Mouse (Mus musculus) adrenal gland, adult 2 months (tissue): ENCODE measurements around the gene Cdk20. TPM values are rescaled to one million over a fixed set of nuclear protein-coding genes. Genes with fewer than 3 reads are reported as not detected.
A peak's percentile ranks its signal among the peaks of the same experiment; 100 is the strongest.

Experiments
- DNase-seq: peaks from one replicate; pipeline ENCODE4 v3.0.0; 2021
- long read RNA-seq: library from polyadenylated mRNA; stranded (forward); transcript quantifications from one replicate; pipeline ENCODE4 v2.0.0, GENCODE M21; 2021
- polyA plus RNA-seq: library from polyadenylated mRNA; depleted of rRNA; stranded (reverse); fragments of >200 nt; gene quantifications from 2 replicates; pipeline ENCODE4 v1.2.3, GENCODE M21; 2012; rRNA removed
- total RNA-seq, 2 experiments: library from RNA; stranded (reverse); gene quantifications; 2 replicates each; pipeline ENCODE4 v1.2.3; 2021

The Cdk20 gene
- 1 to 10 TPM; 2.8 to 4.7 TPM for total RNA-seq
- polyA plus RNA-seq = 19.1 and 19.8 TPM in 2 replicates
- long read RNA-seq, full-length matches to known transcripts = 3 of 4 reads
- long read RNA-seq, partial matches to known transcripts = 0 of 4 reads
- long read RNA-seq, other reads (novel, unspliced or antisense) = 1 of 4 reads

DNA sequence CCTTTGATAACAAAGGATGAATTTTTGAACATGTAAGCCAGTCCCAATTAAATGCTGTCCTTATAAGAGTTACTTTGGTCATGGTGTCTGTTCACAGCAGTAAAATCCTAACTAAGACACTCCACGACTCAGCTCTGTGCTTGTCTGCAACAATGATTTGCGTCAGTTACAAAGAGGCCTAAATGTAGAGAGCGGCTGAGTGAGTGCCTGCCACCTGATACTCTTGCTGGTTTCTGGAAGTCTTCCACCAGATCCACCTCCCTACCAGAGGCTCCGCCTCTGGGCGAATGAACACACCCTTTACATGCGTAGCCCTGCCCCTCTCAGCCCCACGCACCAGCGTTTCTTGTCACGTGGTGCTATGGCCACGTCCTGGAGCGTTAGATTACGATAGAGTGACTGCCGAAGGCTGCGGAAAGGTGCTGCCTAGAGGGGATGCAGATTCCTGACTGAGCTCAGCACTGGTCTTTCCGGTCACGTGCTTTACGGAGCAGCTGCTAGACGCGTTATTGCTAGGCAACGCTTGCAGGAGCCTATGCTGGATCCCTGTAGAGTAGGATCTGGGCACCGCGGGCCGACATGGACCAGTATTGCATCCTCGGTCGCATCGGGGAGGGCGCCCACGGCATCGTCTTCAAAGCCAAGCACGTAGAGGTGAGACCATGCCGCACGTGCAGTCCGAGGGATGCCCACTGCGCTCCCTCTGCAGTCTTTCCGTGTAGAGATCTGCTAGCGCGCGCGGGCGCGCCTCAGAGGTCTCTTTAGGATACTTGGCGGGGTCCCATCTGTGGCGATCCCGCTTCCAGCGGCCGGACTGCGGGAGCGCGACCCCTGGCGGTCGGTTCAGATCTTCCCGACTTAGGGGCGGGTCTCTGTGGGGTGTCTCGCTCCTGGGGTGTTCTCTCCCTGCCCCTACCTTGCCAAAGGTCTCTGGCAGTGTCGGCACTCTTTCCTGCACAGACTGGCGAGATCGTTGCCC, at the start of gene Cdk20:
Cdk20 (plus strand) TSS at position 298 of the 979 bp plus-strand sequence.
- peak; percentile 94 for DNase-seq

DNA sequence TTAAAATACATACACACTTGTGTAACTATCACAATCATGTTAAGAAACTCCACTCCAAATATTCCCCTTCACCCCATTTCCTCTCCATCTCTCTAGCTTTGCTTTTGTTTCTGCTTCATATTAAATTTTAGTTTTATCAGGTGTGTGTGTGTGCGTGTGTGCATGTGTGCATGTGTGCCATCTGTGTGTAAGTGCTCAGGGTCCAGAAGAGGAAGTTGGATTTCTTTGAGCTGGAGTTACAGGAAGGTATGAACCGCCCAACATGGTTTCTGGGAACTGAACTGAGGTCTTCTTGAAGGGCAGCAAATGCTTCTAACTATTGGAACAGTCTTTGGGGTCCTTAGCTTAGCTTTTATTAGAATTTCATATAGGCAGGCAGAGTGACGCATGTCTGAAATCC, 47.2 kb upstream of the Cdk20 start:
- no peak for DNase-seq

DNA sequence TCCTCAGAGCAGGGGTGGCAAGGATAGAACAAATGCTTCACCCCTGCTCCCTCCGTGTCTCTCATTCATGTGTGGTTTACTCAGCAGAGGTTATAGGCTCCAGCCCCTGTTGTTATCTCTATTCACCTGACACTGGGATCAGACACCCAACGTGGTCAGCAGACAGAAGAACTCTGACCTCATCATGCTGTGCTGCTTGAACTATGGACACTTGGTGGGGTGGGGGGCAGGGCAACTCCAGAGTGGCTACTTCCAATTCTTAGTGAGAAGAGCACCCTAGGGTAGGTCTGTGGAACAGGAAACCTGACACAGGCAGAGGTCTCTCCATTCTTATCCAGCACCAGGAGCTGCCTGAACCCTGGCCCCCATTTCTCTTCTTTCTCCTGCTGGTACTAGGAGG, 46.1 kb upstream of the Cdk20 start:
- DNase-seq = no peak

DNA sequence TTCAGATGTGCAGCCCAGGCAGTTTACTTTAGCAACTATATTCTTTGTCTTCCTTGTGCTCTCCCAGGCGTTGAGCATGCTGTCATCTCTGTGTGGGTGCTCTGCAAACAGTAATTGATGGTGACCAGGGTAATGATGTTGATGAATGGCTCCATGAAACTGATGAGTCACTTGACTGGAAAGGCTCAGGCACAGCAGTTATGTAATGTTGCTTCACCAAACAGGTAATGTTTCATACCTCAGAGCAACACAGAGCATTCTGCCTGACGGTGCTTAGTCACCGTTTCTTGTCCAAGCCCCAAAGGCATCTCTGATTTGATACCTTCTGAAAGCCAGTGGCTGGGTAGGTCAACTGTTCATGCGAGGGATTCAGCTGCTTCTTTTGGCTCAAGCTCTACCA, 43.7 kb upstream of the Cdk20 start:
- DNase-seq = peak; percentile 13

DNA sequence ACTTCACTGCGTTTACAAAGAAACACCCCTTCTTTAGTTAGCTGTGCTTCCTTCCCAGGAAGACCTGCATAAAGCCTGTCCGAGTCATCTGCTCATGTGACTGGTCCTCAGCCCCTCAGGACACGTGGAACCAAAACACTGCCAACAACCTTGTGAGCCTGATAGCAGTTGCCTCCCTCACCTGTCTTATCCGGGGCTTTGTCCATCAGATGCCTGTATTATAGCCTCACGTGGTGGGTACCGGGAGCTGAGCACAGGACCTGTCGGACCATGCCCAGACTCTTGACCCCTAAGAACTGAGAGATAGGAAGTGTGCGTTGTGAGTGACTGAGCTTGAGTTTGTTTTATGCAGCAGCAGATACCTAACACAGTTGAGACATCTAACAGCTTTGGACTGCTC, 35.1 kb upstream of the Cdk20 start:
- no peak for DNase-seq

DNA sequence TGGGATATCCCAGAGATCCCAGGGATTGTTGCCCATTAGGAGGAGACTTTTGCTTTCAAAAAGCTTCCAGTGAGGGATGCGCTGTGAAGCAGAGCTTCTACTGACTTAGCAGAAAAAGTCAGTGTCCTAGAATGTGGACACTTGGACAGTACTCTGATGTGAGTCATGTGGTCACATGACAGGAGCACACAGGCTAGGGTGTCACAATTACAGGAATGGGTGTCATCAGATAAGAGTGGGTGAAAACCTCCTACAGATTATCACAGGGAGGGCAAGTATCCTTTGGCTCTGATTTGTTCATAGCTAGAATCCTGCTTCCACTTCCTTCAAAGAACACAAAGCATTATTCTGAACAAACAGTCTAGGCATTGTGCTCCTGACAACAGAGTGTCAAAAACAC, 34.0 kb upstream of the Cdk20 start:
- peak; percentile 31 for DNase-seq

DNA sequence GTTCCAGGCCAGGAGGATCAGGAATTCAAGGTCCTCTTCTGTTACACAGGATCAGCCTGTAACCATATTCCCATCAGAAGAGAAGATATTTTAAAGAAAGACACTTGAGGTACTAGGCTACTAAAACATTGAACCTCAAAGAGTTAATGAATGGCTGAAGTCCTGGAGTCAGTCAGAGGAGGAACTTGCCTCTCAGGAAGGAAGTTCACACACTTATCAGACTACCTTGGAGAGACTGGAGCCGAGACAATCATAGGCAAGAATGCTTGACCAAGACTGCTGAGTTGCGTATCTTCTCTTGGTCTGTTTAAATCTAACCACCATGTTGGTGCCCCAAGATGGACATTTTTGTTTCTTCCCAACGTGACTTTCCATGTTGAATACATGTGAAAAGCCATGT, 32.2 kb upstream of the Cdk20 start:
- no peak for DNase-seq

DNA sequence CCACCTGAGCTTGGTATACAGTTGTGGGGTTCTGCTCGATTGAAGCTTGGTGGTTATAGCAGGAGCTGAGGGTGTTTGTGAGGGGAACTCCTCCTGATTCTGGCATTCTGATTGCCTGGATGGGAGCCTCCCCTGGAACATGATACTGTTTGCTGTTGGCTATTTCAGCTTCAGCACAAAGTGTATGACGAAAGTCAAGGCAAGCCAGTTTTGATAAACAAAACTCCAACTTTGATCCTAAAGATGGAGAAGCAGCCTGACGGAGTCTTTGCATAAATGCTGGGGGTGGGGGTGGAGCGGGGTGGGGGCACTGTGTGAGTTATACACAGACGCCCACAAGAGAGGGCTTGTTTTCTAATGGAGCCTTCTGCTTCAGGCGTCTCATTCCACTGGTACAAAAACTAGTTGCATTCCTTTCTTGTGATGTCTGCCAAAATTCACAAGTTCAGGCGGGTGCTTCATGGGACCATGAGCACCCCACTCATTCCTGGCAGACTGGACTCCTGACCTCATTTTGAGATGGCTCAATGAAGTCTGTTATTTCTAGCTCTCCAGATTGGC, 31.2 kb upstream of the Cdk20 start:
- DNase-seq = peak; percentile 32

DNA sequence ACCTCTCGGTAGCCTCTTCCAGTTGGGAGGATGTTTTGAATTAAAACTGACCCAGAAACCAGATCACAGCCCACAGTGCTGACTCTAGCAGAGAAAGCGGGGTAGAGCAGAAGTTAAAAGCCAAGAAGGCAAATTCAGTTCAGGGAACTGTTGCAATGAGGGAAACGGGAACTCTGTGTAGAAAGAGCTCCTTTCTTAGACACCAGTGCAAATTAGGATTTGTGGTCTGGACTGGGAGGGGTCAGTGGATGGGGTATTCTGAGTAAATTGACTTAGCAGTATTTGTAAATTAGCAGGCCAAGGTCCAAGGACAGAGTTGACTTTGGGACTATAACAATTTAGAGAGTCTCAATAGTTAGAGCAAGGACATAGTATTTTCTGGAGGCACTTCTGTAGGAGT, 30.1 kb upstream of the Cdk20 start:
- DNase-seq = no peak

DNA sequence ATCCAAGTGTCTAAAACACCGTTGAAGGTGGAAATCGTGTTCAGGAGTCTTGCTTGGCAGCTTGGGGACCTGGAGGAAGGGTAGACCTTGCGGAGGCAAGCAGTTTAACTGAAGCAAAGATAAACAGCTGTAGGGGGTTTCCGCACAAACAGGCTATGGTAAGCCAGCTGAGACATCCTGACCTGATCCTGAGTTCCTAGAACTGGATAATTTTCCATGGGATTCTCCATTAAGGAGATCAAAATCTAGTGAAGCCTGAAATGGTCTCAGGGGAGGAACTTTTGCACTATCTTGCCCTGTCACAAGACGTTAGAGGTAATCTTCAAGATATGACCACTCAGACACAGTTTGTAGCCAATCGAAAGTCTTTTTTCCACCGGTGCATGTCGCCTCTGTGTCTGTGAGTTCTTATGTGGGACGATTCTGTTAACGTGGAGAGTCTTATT, 29.6 kb upstream of the Cdk20 start:
- no peak for DNase-seq

DNA sequence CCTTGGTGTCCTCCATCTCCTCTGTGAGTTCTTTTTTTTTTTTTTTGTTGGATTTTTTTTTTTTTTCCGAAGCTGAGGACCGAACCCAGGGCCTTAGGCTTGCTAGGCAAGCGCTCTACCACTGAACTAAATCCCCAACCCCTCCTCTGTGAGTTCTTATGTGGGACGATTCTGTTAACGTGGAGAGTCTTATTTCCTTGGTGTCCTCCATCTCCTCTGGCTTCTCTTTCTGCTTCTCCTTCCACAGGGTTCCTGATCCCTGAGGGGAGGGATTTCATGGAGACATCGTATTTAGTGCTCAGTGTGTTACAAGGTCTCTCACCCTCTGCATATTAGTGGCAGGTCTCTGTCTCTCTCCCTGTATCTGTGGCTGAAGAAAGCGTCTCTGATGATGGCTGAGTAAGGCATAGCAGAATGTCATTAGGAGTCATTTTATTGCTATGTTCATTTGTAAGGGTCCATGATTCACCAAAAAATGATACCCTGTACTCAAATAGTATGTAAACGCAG, 29.1 kb upstream of the Cdk20 start:
- no peak for DNase-seq

DNA sequence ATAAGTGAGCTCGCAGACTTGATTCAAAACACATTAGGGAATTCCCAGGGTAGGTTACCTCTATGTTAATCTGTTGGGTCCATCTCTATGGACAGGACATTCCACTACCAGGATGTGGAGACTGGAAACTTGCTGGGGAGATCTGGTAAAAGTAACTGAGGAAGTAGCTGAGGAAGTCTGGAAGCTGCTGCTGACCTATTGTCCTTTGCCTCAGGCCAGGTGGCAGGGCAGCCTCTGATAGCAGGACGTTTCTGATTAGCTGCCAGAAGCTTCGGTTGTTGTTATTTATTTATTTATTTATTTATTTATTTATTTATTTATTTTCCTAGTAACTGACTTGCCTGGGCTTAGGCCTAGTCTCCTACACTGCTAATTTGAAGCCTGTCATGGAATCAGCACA, 28.6 kb upstream of the Cdk20 start:
- DNase-seq = no peak

DNA sequence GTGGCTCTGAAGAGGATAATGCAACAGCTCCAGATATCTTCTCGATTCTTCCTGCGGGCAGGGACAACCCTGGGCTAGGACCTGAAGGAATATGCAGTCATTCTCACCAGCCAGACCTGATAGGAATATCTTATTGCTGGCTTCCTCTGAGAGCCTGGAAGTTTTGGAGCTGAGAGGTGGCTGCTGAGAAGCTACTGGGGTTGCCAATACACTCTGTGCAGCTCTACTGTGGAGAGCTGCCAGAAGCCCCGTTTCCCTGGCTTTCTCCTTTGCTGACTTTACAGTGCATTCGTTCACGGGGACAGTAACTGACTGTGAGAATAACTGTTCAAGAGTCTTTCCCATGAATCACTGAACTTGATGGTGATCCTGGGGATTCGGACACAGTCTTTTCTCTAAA, 26.6 kb upstream of the Cdk20 start:
- no peak for DNase-seq

DNA sequence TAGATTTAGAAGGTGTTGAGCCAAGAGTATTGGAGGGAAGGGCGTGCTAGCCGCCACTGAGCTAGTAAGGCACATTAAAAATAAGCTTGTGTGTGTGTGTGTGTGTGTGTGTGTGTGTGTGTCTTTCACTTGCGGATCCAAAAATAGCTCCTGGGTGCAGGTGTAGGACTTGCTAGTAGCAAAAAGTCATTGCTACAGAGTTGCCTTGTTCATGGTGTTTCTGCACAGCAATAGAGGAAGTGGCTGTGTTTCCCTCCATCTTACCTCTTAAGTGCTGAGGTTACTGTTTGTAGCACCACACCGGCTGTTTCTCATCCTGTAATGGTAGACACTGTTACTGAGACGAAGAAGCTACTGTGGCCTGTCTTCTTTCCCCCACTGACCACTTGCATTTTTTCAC, 24.1 kb upstream of the Cdk20 start:
- no peak for DNase-seq

DNA sequence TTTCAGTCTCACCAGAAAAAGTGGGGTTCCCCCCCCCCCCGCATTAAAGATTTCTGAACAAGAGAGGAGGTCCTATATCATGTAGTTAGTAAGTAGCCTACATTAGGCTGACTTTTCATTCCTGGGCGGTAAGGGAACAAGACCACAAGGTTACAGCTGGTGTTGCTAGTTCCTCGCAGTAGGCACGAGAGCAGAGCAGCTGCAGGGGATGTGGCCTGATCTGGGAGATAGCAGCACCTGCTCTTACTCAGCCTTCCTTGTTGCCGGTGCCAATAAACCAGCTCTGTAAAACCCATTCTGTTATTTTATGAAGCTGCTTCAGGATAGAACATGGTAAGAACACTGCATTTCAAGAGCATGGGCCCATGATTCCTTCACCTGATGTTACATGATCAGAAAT, 21.5 kb upstream of the Cdk20 start:
- no peak for DNase-seq

DNA sequence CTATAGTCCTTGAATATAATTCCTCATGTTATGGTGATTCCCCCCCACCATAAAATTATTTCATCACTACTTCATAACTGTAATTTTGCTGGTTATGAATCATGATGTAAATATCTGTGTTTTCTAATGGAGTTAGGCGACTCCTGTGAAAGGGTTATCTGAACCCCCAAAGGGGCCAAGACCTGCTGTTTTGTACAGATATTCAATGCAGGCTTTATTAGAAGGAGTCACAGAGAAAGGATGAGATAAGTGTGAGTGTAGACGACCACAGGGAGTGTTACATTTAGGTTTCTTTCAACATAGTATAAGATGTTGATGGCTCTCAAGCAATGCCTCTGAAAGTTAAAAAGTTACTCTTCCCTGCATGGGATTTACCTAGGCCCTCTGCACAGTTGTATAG, 20.8 kb upstream of the Cdk20 start:
- DNase-seq = no peak

DNA sequence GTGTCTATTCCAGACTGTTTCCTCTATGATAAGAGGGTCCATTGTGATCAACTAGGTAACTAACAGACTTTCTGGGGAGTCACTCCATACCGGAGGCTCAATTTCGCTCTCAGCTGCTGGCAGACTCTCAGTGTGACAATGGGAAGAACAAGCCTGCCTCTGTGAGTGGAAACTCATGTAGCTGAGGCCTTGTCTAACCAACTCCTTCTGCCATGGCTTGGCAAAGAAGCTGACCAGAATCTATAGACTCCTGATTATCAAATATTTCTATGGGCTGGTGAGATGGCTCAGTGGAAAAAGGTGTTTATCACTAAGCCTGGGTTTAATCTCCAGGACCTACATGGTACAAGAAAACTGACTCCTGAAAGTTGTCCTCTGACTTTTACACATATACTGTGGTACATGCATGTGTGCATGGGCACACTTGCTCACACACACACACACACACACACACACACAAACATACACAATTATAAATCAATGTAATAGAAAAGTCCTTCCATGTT, 19.3 kb upstream of the Cdk20 start:
- DNase-seq = no peak

DNA sequence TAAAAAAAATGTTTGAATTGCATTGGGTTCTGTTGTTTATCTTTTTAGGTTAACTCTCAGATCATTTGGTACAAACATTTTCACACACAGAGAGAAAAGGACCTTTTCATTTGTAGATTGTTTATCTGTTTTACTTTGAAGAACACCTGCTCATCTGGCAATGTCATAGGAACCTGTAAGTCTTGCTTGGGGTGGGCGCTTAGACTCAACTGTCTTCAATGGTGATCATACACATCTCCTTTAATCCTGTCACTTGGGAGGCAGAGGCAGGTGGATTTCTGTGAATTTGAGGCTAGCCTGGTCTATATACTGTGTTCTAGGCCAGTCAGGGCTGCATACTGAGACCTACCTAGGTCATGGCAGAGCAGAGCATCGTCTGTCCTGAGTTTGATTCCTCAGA, 16.5 kb upstream of the Cdk20 start:
- DNase-seq = no peak

DNA sequence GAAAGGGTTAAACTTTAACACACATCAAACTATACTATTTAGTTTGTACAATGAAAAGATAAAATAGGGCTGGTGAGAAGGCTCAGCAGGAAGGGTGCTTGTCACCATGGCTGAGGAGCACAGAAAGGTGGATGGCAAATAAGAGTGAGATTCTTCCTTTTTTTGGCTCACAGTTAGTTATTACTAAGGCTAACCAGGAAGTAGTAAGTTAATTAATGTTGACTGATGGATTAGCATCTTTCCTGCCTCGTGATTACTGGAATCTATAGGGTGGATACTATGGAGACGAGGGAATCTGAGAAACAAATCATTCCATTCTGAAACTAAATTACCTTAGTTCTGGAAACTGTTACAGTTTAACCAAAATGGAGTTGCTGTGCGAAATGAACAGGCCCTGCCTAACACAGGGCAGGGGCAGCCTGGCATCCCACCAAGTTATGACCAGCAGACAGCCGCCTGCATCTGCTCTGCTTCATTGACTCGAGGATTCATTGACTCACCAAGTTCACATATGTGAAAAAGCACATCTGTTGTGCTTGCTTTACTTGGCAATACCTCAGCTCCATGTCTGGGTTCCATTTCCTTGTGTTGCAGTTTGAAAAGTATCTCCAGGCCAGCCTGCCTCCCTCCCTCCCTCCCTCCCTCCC, 15.0 kb upstream of the Cdk20 start:
- no peak for DNase-seq

DNA sequence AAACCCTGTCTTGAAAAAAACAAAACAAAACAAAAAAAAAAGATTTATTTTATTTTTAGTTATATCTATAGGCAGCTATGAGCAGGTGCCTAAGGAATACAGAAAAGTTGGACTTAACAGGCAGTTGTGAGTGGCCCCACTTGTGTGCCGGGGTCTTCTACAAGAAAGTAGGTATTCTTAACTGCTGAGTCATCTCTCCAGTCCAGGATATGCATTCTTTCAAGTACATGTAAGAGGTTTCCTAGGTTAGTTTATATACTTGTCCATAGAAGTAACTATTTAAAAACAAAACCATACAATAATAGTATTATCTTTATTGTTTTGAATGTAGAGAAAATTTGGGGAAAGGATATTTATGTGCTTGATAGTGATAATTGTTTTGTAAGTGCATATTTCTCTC, 11.3 kb upstream of the Cdk20 start:
- DNase-seq = no peak

DNA sequence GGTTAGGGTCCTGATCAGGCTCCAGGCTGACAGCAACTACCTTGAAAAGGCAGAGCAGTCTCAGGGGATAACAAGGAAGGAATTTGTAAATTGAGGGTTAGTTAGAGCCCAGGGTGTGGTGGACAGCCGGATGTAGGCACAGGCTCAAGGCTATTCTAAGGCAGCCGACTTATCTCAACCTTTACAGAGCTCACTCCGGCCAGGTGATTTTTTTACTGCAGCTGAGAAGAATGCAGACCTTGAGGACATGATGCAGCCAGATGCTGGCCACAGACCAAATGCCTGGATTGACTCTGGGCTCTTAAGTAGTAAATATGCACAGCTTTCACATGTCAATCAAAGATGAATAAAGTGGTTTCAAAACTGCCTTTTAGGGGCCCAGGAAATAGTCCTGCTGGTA, 10.7 kb upstream of the Cdk20 start:
- no peak for DNase-seq

DNA sequence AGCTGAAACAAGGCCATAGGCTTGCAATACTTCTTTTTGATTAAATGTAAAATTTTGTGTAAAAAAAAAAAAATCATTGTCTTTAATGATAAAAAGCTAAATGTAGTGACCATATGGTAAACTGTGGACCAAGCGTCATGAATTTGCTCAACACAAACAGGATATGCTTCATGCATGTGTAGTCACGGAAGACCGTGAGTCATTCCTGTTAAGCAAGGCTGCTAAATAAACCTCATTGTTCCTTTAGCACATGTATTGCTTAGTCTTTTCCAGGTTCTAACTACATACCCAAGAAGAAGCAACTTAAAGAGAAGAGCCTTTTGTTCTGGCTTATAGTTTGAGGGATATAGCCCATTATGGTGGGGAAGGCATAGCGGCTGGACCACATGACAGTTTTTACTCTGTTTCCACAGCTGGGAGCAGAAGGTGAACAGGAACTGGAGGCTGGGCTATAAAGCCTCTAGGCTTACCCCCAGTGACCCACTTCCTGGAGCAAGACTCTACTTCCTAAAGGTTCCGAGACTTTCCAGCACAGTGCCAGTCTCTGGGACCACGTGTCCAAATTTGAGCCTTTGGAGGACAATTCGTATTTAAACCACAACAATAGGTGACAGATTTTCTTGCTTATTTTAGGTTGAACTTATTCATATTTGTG, 10.0 kb upstream of the Cdk20 start:
- no peak for DNase-seq
